8 mouse cellular contexts compared by ENCODE assay signal in genomic region chr3:108367173-108367572, GRCm38 (mm10). TPM values are rescaled to one million over a fixed set of nuclear protein-coding genes. Genes with fewer than 3 reads are reported as not detected.
DNase-seq lines count a peak whose midpoint lies in the region; ATAC-seq and TF ChIP-seq lines count a peak whose summit lies in the region.

No protein-coding gene starts in this region.

- no peak for ATAC-seq in kidney, embryonic 16.5 days (ENCODE audit: low FRiP score, low TSS enrichment)
- ATAC-seq in liver, embryonic 15.5 days (ENCODE audit: insufficient read depth) = no peak
- no peak for ATAC-seq in intestine, postnatal 0 days

- H3K4me3 ChIP-seq in kidney, embryonic 16.5 days (ENCODE audit: low read length) = no peak overlapping the region
- H3K4me3 ChIP-seq in forebrain, embryonic 10.5 days = peak overlapping the region; percentile 12; the same call in 1 of the 2 replicates
- no peak overlapping the region for H3K4me3 ChIP-seq in liver, embryonic 15.5 days (replicated peaks)
- H3K4me3 ChIP-seq in intestine, postnatal 0 days (ENCODE audit: low read depth, low read length) = no peak overlapping the region

- H3K4me2 ChIP-seq in kidney, embryonic 16.5 days (replicated peaks; ENCODE audit: low read depth, low read length) = peak overlapping the region; percentile 8; the same call in 1 of the 2 replicates
- no peak overlapping the region for H3K4me2 ChIP-seq in liver, embryonic 15.5 days
- no peak overlapping the region for H3K4me2 ChIP-seq in intestine, postnatal 0 days (replicated peaks; ENCODE audit: low read depth)

- H3K9ac ChIP-seq in kidney, embryonic 16.5 days (replicated peaks; ENCODE audit: low read length) = no peak overlapping the region
- no peak overlapping the region for H3K9ac ChIP-seq in liver, embryonic 15.5 days
- H3K9ac ChIP-seq in intestine, postnatal 0 days (ENCODE audit: low read depth, low read length) = no peak overlapping the region

- H3K36me3 ChIP-seq in kidney, embryonic 16.5 days (ENCODE audit: insufficient read depth, low read length) = no peaks in the 10 kb centered on the region
- H3K36me3 ChIP-seq in forebrain, embryonic 10.5 days (replicated peaks) = no peaks in the 10 kb centered on the region
- no peaks in the 10 kb centered on the region for H3K36me3 ChIP-seq in liver, embryonic 15.5 days (replicated peaks)
- no peaks in the 10 kb centered on the region for H3K36me3 ChIP-seq in intestine, postnatal 0 days (ENCODE audit: control insufficient read depth, insufficient read depth)

- no peaks in the 10 kb centered on the region for H3K4me1 ChIP-seq in kidney, embryonic 16.5 days (ENCODE audit: insufficient read depth, low read length)
- peaks cover 28% of the 10 kb centered on the region for H3K4me1 ChIP-seq in forebrain, embryonic 10.5 days
- H3K4me1 ChIP-seq in liver, embryonic 15.5 days (replicated peaks) = peaks cover 22% of the 10 kb centered on the region
- H3K4me1 ChIP-seq in intestine, postnatal 0 days (replicated peaks; ENCODE audit: control insufficient read depth, insufficient read depth, low read length) = no peaks in the 10 kb centered on the region

- H3K9me3 ChIP-seq in kidney, embryonic 16.5 days (ENCODE audit: low read length) = no peaks in the 10 kb centered on the region
- H3K9me3 ChIP-seq in forebrain, embryonic 10.5 days = no peaks in the 10 kb centered on the region
- H3K9me3 ChIP-seq in liver, embryonic 15.5 days (replicated peaks) = no peaks in the 10 kb centered on the region
- no peaks in the 10 kb centered on the region for H3K9me3 ChIP-seq in intestine, postnatal 0 days (ENCODE audit: control insufficient read depth)

- H3K27ac ChIP-seq in kidney, embryonic 16.5 days (ENCODE audit: low read length) = no peak overlapping the region
- peak overlapping the region; percentile 44; the same call in 1 of the 2 replicates for H3K27ac ChIP-seq in forebrain, embryonic 10.5 days
- H3K27ac ChIP-seq in liver, embryonic 15.5 days (replicated peaks) = peak overlapping the region; percentile 34; the same call in 1 of the 2 replicates
- H3K27ac ChIP-seq in intestine, postnatal 0 days (ENCODE audit: low read depth, low read length) = no peak overlapping the region

- no peak for TF ChIP-seq CTCF in intestine, postnatal 0 days (IDR thresholded peaks at IDR 0.05; ENCODE audit: low read depth)

- no peaks in the 10 kb centered on the region for H3K27me3 ChIP-seq in kidney, embryonic 16.5 days (ENCODE audit: insufficient read depth, low read length)
- H3K27me3 ChIP-seq in forebrain, embryonic 10.5 days (ENCODE audit: poor library complexity, severe bottlenecking) = no peaks in the 10 kb centered on the region
- no peaks in the 10 kb centered on the region for H3K27me3 ChIP-seq in liver, embryonic 15.5 days
- no peaks in the 10 kb centered on the region for H3K27me3 ChIP-seq in intestine, postnatal 0 days (replicated peaks; ENCODE audit: control insufficient read depth, insufficient read depth, low read length)

- DNase-seq in kidney, adult 18-20 months = no peak
- peak; percentile 63 for DNase-seq in brain, adult 2 months (ENCODE audit: low read depth, low spot score)
- no peak for DNase-seq in forebrain, embryonic 10.5 days (ENCODE audit: extremely low spot score, low spot score)
- no peak for DNase-seq in right cerebral cortex, postnatal 4 days
- DNase-seq in kidney, postnatal 25 days = no peak

- 54% methylated on average over 9 of the region's 9 CpGs for WGBS in kidney, embryonic 16.5 days
- WGBS in forebrain, embryonic 10.5 days = 56% methylated on average over 9 of the region's 9 CpGs
- 46% methylated on average over 9 of the region's 9 CpGs for WGBS in liver, embryonic 15.5 days (ENCODE audit: insufficient replicate concordance)
- 53% methylated on average over 9 of the region's 9 CpGs for WGBS in intestine, postnatal 0 days

RNA-seq across cellular contexts. Expression of gene Mybphl, which starts 2.5 kb away (rescaled TPM):
- polyA plus RNA-seq in kidney, embryonic 16.5 days (2015; fragmentation: Nextera tagmentation; extraction: Ambion mirVana) = 0.14 TPM in 1 of 2 replicates, not detected in the other
- not detected in 2 replicates for polyA plus RNA-seq in forebrain, embryonic 10.5 days (2016; fragmentation: Nextera tagmentation; extraction: Ambion mirVana)
- polyA plus RNA-seq in liver, embryonic 15.5 days (2015; fragmentation: Nextera tagmentation; extraction: Ambion mirVana) = 0.47 and 0.56 TPM in 2 replicates
- not detected in 2 replicates for polyA plus RNA-seq in intestine, postnatal 0 days (2015; fragmentation: Nextera tagmentation; extraction: Ambion mirVana)

RNA-seq across cellular contexts. Expression of gene Psrc1, which starts 16.5 kb away (rescaled TPM):
- 47.6 and 48.8 TPM in 2 replicates for polyA plus RNA-seq in kidney, embryonic 16.5 days (2015; fragmentation: Nextera tagmentation; extraction: Ambion mirVana)
- polyA plus RNA-seq in forebrain, embryonic 10.5 days (2016; fragmentation: Nextera tagmentation; extraction: Ambion mirVana) = 115 and 117 TPM in 2 replicates
- polyA plus RNA-seq in liver, embryonic 15.5 days (2015; fragmentation: Nextera tagmentation; extraction: Ambion mirVana) = 11.9 and 13.6 TPM in 2 replicates
- polyA plus RNA-seq in intestine, postnatal 0 days (2015; fragmentation: Nextera tagmentation; extraction: Ambion mirVana) = 3.3 and 5.3 TPM in 2 replicates

RNA-seq across cellular contexts. Expression of gene Celsr2, which starts 48.2 kb away (rescaled TPM):
- polyA plus RNA-seq in kidney, embryonic 16.5 days (2015; fragmentation: Nextera tagmentation; extraction: Ambion mirVana) = 21.7 and 22.1 TPM in 2 replicates
- 32.1 and 35.1 TPM in 2 replicates for polyA plus RNA-seq in forebrain, embryonic 10.5 days (2016; fragmentation: Nextera tagmentation; extraction: Ambion mirVana)
- 0.24 and 0.36 TPM in 2 replicates for polyA plus RNA-seq in liver, embryonic 15.5 days (2015; fragmentation: Nextera tagmentation; extraction: Ambion mirVana)
- 0.50 and 1.4 TPM in 2 replicates for polyA plus RNA-seq in intestine, postnatal 0 days (2015; fragmentation: Nextera tagmentation; extraction: Ambion mirVana)

Comparison
In these comparisons a context has a peak if more than half of its experiments do, and no peak if none do; other contexts are left out.
1. H3K27ac ChIP-seq: peak in forebrain, embryonic 10.5 days (single experiment) and liver, embryonic 15.5 days (single experiment); none in kidney, embryonic 16.5 days (single experiment) and intestine, postnatal 0 days (single experiment).